Mouse (Mus musculus): ENCODE measurements at regions not wholly inside any gene's neighbourhood (a gene's known extent, or its start where the extent isn't known, plus 50 kb on each side); places are given as distances from the start of the nearest gene placed in this dataset.

GRCm38 (mm10) chr1:186241112-186241511 is 124.0 kb upstream of the Lyplal1 start:
- intact Hi-C loops (cut with DNase I): loop anchor here (5.0 kb wide), 1 partner anchor 481 kb away; no protein-coding TSS in a partner anchor

- intact Hi-C loops (cut with DNase I): no loop called here
These were observed 120.4 kb upstream of the Lyplal1 start for GRCm38 (mm10) chr1:186237556-186237955.

DNA sequence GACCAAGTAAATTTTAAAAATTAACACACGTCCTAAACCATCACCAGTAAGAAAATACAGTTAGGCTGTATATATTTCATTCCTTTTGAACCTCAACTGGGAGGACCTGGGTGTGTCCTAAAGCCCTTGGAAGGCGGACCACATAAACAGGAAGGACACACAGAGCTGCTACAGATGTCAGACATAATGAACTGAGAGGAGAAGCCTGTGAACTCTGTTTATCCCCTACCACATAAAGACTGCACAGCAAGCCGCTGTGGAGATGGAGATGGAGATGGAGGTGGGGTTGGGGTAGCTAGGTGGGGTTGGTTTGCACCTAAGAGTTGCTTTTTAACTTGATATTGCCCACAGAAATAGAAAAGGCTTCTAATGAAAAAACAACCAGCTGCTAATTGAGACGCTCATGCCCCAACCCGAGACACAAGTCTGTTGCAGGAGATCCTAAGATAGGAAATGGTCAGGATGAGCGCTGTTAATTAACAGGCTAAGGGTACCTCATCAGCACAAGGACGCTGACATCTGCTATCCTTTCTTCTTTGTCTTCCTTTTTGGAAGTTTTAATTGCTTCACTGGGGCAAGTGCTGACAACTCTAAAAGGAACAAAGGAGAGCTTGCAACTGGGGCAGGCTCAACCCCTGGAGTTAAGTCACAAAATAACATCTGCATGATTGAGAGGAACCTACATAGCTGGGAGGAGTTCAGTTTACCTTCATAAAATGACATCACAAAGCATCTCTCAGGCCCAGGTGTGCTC is 119.3 kb upstream of the Lyplal1 start:
- intact Hi-C loops (cut with DNase I): no loop called here

- intact Hi-C loops (cut with DNase I): no loop called here
These were observed 117.4 kb upstream of the Lyplal1 start for GRCm38 (mm10) chr1:186234536-186234935.

GRCm38 (mm10) chr1:186230476-186230875 is 113.4 kb upstream of the Lyplal1 start:
- intact Hi-C loops (cut with DNase I): no loop called here

DNA sequence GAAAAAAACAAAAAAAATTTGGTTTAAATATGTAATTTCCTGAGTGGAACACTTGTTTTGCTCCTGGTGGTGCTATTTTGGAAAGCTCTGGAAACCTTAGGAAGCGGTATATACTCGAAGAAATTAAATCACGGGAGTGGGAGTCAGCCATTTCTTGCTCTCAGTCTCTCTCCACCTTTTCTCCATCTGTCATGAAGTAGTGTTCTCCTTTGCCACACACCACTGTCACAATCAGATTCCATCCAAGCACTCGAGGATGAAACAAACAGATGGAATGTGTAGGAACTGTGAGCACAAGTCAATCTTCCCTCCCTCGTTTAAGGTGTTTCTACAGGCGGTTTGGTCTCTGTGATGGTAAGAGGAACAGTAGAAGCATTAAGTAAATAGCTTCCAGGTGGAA is 112.7 kb upstream of the Lyplal1 start:
- intact Hi-C loops (cut with DNase I): no loop called here

GRCm38 (mm10) chr1:186228396-186228795 is 111.3 kb upstream of the Lyplal1 start:
- intact Hi-C loops (cut with DNase I): no loop called here

DNA sequence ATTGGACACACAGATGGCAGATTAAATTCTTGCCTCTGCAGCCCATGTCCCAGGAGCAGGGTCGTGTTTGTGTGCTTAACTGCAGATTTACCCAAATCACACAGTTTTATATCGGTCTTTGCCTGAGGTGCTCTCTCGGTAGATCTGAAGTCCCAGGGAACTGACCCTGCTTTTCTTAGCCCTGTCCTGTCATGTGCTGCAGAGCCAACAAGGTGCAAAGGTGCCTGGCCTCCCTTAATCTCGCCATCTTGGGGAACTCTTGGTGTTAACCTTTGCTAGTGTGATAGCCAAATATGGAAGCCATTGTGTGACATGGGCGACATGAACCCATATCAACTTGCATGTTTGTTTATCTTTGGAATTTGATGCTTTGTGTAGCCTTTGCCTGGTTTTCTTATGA is 107.1 kb upstream of the Lyplal1 start:
- intact Hi-C loops (cut with DNase I): no loop called here

DNA sequence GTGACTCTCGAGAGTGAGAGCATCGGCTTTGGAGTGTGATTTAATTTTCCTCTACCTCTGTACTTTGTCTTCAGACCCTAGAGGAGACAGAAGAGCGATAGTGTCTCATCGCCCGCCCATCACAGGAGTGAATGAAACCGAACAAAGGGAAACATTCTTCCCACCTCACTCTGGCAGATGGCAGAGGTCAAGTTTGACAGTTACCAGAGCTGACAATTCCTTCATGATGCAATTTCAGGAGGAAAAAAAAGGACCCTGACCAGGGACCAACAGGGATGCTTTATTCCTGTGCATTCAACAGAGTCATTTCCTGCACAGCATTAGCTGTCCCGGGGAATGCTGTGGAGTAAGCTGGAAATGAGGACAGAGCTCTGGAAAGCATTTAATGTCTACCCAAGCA is 106.3 kb upstream of the Lyplal1 start:
- intact Hi-C loops (cut with DNase I): no loop called here

GRCm38 (mm10) chr1:186218995-186219394 is 101.9 kb upstream of the Lyplal1 start:
- intact Hi-C loops (cut with DNase I): no loop called here

- intact Hi-C loops (cut with DNase I): no loop called here
These were observed 100.1 kb upstream of the Lyplal1 start for GRCm38 (mm10) chr1:186217198-186217597.

DNA sequence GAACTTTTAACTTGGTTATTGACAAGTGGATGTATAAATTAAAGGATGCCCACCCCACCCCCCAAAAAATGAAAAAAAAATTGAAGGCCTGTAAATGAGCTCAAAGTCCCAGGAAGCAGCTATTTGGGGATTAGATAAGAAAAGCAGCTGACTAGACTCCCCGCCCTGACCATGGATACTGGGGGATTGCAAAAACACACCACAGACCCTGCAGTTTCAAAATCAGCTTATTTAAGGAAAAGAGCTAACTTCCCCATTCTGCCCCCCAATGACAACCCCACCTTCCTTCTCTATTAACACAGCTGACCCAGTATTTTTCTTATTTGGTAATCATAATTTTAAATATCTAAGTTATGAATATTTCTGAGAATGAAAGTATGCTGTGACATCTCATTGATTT is 87.0 kb upstream of the Lyplal1 start:
- intact Hi-C loops (cut with DNase I): no loop called here

DNA sequence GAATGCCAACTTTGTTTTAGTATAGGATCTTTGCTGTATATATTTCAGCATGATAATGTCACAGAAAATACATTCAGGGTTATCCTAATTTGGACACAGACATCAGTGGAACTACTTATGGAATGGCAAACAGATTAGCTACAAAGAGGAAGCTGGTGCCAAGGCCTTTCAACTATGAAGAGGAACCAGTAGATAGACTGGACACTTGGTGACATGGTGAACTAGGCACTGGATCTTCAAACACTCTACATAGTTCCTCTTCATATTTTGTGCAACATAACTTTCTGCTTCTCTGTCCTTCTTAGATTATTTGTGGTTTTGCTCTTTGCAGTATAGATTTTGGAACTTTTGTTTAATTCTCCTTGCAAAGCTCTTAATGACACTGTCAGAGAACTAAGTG is 85.4 kb upstream of the Lyplal1 start:
- intact Hi-C loops (cut with DNase I): no loop called here

- intact Hi-C loops (cut with DNase I): no loop called here
These were observed 81.3 kb upstream of the Lyplal1 start for GRCm38 (mm10) chr1:186198391-186198790.

- intact Hi-C loops (cut with DNase I): no loop called here
These were observed 79.9 kb upstream of the Lyplal1 start for GRCm38 (mm10) chr1:186197057-186197456.

DNA sequence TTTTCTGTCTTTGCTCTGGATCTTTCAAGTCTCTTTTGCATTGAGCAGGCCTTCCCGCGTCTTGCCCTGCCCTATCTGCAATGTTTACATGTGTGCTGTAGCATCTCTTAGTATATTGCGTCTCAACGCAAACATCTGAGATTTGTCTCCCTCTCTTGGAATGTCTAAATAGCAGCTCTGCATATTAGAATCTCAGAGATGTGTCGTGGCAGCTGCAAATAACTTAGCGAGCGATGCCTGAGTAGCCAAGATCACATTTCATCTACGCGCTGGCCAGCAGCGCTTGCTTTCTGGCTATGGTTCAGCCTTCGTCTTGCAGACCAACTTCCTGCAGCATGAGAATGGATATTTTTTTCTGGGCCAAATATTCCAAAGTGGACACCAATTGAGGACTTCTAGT is 72.3 kb upstream of the Lyplal1 start:
- intact Hi-C loops (cut with DNase I): no loop called here

GRCm38 (mm10) chr1:186187372-186187771 is 70.3 kb upstream of the Lyplal1 start:
- intact Hi-C loops (cut with DNase I): no loop called here

DNA sequence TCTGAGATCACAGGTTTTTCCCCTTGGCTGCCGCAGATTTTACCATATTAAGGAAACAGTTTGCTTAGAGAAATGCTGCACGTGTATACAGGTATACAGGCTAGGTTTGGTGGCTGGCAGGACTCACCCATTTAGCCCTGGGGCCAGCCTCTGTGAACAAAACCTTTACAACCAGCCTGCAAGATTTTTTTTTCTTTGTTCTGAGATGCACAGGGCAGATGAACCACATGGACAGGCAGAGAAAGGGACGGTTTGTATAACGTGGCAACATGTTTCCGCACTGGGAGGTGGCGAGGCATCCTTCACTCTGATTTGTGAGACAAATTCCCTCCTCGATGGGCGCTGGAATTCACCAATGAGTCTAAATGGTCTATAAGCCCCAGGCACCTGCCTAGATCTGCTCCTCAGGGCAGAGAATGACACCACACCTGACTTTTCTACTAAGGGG is 66.1 kb upstream of the Lyplal1 start:
- intact Hi-C loops (cut with DNase I): loop anchor here (5.0 kb wide), 1 partner anchor 534 kb away; no protein-coding TSS in a partner anchor

DNA sequence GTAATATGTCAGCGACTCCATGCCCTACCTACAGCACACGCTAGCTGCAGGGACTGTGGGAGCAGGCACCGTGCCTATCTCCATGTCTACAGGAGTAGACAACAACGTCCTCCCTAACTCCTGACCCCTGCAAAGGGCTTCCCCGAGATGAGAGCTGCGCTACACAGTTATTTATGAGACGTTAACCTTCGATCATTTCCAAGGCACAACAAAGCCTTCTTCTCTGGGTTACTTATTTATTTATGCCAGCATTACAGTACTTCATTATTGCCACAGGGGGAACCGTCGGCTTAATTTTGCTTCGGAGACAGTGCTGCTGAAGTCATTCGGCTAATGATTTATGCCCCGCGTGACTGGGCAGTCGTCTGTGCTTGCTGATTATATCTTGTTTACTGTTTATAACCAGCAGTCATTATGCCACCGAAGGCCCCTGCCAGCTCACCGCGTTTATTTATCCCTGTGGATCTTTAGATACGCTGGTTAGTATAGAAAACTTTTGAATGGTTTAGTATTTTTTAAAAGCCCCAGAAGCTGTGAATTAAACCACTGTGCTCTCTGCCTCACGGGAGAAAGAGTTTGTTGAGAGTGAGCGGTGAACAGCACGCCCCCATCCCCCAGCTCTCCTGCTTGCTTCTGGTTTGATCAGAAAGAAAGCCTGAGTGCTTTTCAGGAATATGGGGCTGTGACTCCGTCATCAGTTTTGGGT is 65.5 kb upstream of the Lyplal1 start:
- intact Hi-C loops (cut with DNase I): loop anchor here (5.0 kb wide), 1 partner anchor 535 kb away; no protein-coding TSS in a partner anchor

DNA sequence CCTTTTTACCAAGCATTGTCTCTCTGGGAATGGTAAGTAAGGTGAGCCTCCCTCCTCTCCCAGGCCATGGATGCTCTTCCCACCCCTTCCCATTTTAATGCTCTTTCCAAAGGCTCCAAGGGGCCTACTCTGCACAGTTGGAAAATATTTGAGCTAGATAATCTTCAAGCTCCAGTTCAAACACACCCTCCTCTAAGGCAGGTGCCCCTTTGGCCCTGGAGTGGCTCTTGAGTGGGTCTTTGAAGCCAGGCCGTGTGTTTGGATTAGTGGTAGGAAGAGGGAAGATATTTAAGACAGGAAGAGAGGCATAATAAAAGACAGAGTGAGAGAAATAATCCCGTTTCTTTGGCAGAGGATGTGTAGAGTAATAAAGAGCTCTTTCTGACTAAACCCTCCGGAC is 59.9 kb upstream of the Lyplal1 start:
- intact Hi-C loops (cut with DNase I): no loop called here

DNA sequence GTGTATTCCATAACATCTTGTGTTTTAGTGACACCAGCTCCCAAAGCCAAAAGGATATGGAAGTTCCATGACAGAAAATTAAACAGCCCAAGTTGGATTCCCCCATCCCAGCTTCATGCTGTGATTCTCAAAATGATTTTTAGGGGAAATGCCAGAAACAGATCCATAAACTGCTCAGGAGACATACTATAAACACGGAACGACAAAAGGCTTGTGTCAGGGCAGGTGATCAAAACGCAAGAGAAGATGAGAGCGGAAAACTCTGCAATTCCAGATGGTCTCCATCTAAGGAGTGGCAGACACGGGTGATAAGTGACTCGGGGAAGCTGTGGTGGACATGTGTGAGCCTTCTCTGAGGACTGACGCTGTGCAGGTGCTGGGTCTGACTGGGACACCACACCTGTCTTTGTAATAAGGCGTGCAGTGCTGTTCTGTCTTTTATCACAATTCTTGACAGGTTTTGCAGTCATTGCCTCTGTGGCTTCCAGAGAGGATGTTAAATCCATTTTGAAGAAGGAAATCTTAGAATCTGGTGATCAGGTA is 56.4 kb upstream of the Lyplal1 start:
- intact Hi-C loops (cut with DNase I): no loop called here

DNA sequence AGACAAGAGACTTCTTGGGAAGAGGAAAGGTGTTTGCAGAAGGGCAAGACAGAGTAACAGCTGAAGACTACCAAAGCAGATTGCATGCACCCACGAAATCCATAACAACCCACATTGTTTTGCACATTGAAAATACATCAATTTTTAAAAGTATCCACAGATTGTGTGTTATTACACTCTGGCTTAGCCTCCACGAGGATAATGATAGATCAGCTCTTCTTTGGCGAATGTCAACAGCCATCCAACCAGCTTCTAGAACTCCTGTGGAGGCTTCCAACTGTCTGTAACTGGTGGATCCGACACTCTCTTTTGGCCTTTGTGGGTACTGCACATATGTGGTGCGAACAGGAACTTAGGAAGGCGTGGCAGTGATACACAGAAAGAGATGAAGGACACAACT is 54.6 kb upstream of the Lyplal1 start:
- intact Hi-C loops (cut with DNase I): no loop called here
